Mouse (Mus musculus): Measurements from ENCODE around the gene Ncor2.

Ncor2 gene

GRCm38 (mm10) chr5:125170107-125170842 lies 8.7 kb downstream of the Ncor2 start:
- no peak for DNase-seq (ENCODE audit: low spot score)

- no peak for DNase-seq (ENCODE audit: low spot score)
Observed at GRCm38 (mm10) chr5:125168101-125168500, 10.9 kb downstream of the Ncor2 start.

- DNase-seq (ENCODE audit: low spot score) = no peak
Observed at GRCm38 (mm10) chr5:125167524-125167923, 11.5 kb downstream of the Ncor2 start.

- no peak for DNase-seq (ENCODE audit: low spot score)
Observed at GRCm38 (mm10) chr5:125165993-125166392, 13.0 kb downstream of the Ncor2 start.

- DNase-seq (ENCODE audit: low spot score) = no peak
Observed at GRCm38 (mm10) chr5:125164465-125165167, 14.4 kb downstream of the Ncor2 start.

DNA sequence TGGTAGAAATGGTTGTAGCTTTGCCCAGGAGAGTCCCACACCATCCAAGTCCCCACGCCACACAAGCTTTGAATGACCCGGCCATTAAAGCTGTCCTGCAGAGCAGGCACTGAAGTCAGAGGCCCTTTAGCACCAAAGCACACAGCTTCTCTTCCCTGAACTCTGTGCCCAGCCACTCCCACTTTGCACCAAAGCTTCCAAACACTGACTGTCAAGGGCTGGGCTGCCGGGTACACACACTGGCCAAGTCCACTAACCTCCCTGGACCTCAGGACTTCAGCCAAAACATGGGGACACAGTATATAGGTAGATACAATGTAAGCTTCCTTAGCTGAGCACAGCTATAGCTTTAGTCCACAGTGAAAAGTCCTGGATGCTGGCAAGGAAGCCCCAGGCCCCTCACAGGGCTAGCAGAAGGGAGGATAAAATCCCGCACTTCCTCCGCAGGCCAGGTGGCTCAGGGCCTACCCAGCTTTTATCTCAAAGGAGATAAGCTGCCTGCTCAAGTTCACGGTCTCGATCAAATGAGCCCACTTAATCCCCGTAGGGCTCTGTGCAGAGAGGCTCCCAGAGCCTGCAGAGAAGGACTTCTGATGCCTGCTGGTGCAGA lies 15.5 kb downstream of the Ncor2 start:
- no peak for DNase-seq (ENCODE audit: low spot score)

DNA sequence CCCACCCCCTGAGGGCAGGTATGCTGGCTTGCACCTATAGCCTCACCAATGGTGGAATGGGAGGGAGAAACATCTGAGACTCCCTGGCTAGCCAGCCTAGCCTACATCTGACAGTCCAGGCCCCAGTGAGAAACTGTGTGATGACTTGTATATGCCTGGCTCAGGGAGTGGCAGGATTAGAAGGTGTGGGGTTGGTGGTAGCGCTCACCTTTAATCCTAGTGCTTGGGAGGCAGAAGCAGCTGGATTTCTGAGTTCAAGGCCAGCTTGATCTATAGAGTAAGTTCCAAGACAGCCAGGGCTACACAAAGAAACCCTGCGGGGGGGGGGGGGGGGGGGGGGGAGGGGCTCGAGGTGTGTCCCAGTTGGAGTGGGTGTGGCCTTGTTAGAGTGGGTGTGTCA lies 16.6 kb downstream of the Ncor2 start:
- DNase-seq (ENCODE audit: low spot score) = no peak

DNA sequence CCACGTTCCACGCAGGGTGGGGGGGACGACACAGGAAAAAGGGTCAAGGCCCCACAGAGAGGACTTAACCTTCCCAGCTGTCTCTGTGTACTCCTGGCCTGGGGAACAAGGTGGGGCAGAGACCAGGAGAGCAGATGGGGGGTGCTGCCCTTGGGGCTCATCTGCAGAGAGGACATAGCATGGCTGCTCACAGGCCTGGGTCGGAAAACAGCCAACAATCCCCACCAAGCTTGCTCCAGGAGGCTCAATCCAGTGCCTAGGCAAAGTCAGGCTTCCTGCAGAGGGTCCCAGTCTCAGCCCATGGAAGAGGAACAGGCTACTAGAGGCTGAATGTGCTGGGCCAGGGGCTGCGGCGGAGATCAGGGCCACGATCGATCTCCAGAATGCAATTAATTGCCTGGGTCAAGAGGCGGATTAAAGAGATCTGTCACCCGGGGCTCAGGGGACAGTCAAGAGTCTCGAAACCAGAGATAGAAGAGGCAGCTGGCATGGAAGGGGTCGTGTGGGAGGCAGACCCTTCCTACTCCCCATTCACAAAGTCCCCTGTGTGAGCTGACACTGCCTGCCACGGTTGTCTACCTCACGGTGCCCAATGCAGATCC lies 19.1 kb downstream of the Ncor2 start:
- DNase-seq (ENCODE audit: low spot score) = no peak

DNA sequence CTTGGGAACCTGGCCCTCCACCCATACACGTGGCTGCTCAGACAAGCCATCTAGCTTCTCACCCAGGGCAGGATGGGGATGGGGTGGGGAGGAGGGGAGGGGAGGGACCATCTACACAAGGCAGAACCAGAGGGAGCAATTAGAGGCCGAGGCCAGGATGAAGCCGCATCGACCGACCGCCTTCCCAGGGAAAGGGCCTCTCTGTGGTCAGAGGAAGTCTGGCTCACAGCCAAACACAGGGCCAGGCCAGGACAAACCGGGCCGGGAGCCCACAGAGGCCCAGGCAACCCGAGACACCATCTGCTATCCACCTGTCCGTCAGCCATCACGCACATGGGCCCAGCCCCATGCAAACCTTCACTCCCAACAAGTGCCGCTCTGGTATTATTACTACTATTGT lies 19.7 kb downstream of the Ncor2 start:
- DNase-seq (ENCODE audit: low spot score) = no peak

GRCm38 (mm10) chr5:125158232-125158961 lies 20.6 kb downstream of the Ncor2 start:
- no peak for DNase-seq (ENCODE audit: low spot score)

DNA sequence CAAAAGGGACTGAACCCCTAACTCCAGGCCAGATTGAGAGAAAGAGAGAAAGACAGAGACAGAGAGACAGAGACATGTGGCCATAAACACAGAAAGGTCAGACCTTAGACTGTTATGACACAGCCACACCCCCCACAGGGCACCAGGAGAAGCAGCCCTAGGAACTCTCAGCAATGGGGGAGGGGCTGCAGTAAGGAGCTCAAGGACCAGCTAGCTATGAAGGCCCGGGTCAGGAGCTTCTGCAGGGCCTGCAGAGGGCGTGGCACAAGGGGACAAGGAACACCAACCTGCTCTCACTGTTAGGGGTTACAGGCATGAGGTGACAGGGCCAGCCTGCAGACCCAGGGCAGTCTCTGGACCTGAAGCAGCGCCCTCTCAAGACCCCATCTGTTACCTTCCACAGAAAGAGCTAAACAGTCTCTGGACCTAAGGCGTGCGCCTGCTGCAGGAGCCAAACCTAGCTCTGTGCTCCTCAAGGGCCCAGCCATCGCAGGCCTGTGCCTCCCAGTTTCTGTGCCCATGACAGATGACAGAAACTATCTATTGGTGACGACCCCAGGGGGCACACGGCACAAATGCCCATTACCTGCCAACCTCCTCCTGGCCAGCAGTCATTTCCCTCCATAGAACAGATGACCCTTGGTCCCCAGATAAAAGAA lies 21.5 kb downstream of the Ncor2 start:
- DNase-seq (ENCODE audit: low spot score) = no peak

DNA sequence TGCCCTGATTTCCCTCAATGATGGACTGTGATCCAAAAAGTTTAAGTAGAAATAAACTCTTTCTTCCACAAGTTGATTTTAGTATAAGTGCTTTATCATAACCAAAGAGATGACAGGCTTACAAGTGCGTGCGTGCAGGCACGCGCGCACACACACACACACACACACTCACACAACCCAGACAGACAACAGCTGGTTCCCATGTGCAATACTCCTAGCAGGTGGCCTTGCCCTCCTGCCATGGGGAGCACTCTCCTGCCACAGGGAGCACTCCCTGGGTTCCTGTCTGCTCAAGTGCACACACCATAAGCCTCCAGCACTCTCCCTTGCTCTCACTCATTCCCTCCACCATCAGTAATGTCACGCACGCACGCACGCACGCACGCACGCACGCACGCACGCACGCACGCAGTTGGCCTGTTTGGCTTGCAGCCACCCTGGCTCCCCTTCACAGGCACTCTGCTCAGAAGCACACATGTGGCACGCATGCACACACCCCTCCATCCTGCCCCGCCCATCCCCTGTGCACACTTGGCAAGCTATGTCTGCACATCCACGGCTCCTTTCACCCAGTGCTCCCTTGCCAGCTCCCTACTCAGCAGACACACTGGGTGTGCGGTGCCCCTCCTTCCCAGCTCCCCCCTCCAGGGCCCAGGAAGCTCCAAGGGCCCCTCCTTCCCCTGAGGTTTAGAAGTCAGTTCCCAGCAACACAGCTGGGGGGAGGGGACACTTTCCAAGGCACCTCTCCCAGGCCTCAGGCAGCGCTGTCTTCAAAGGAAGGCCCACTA lies 22.4 kb downstream of the Ncor2 start:
- no peak for DNase-seq (ENCODE audit: low spot score)

- DNase-seq (ENCODE audit: low spot score) = no peak
Observed at GRCm38 (mm10) chr5:125155451-125155850, 23.6 kb downstream of the Ncor2 start.

- no peak for DNase-seq (ENCODE audit: low spot score)
Observed at GRCm38 (mm10) chr5:125154989-125155388, 24.0 kb downstream of the Ncor2 start.

- no peak for DNase-seq (ENCODE audit: low spot score)
Observed at GRCm38 (mm10) chr5:125154178-125154577, 24.8 kb downstream of the Ncor2 start.

DNA sequence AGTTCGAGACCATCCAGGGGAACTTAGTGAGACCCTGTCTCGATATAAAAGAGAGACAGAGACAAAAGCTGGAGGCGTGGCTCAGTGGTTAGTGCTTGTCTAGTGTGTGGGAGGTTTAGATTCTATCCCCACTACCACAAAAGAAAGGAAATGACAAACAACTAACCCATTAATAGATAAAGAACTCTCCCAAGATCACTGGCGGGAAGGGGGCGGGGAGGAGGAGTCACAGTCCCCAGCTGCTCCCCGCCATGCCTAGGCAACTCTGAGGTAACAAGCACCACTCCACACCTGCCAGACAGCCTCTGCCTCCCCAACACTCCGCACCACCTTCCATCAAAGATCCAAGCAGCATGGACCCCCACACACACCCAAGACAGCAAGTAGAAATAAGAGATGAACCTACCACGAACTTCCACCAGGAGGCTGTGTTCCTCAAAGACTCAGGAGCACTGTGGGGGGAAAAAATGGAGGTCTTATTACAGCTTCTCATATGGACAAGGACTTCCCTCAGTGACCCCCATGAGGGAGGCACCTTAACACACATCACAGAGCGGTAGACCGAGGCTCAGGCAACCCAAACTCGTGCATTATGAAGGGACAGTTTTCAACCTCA lies 25.7 kb downstream of the Ncor2 start:
- no peak for DNase-seq (ENCODE audit: low spot score)

DNA sequence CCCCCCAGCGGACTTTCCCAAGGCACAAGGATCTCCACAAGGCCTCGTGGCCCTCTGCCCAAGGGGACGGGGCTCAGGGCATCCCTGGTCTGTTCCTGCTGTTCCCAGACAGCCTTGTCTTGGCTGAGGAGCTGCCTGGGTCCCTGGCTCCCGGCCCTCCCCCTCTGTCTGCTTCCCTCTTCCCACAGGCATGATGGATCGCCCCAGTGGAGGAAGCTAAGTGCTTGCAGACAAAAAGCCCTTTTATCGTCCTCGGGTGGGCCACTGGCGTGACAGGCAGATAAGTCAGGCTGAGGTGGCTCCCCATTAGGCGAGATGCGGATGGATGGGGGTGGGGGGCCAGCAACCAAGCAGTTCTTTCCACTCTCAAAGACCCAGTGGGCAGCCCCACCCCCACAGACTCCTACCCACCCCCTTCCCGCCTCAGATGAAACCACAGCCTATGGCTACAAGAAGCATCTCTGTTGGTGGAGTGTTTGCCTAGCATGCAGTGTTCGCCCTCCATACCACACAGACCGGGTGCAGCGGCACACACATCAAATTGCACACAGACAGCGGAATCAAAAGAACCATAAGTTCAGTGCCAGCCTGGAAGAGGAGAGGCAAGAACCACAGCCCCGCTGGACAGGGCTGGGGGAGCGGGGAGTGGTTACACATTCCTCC lies 27.0 kb downstream of the Ncor2 start:
- no peak for DNase-seq (ENCODE audit: low spot score)

DNA sequence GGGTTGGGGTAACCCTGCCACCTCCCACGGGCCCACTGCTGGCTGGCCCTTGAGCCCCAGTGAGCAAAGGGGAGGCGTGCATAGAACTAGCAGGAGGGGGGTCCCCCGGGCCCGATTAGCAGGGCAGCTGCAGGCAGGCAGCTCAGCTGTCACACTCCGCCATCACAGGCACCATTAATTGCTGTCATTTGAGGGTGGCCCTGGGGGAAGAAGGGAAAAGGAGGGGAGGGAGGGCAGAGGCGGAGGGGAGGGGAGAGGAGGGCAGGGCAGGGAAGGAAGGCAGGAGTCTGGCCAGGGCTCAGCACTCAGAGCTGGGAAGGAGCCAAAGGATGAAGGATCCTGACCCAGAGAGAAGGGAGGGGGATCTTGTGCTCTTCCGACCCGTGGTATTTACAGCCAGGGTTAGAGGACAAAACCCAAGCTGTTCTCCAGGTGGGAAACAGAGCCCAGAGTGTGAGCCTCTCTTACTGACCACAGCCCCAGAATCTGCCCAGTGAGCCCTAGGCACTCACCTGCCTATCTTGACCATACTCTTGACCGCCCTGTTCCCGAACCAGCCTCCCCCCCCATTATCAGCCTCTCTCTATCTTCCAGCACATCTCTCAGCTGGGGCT lies 28.0 kb downstream of the Ncor2 start:
- no peak for DNase-seq (ENCODE audit: low spot score)

GRCm38 (mm10) chr5:125149142-125149541 lies 29.9 kb downstream of the Ncor2 start:
- DNase-seq (ENCODE audit: low spot score) = no peak
